Mouse (Mus musculus) G1E (cell line): ENCODE data around the gene L1cam. TPM values are rescaled to one million over a fixed set of nuclear protein-coding genes. Genes with fewer than 3 reads are reported as not detected.

Source experiments
- ATAC-seq: 2 replicates; pipeline ENCODE4 v1.8.0; 2016; ENCODE audit warnings: mild to moderate bottlenecking; ENCODE audit not compliant: insufficient number of reproducible peaks, poor library complexity, low FRiP score, severe bottlenecking; ENCODE audit errors: extremely low read depth
- DNase-seq: peaks from one replicate; pipeline ENCODE4 v3.0.0; 2012; ENCODE audit warnings: low spot score
- H3K27me3 ChIP-seq: 2 replicates; pipeline ENCODE4 v1.6.1; 2012; ENCODE audit warnings: mild to moderate bottlenecking, low read length, inconsistent platforms; ENCODE audit not compliant: insufficient read depth
- H3K36me3 ChIP-seq: replicated peaks from 2 replicates; pipeline ENCODE3; 2012; ENCODE audit warnings: mild to moderate bottlenecking, inconsistent platforms
- H3K4me1 ChIP-seq: 2 replicates; pipeline ENCODE4 v1.6.1; 2012; ENCODE audit warnings: low read depth, low read length, inconsistent platforms, mixed read lengths; ENCODE audit not compliant: insufficient read depth
- H3K4me3 ChIP-seq: 2 replicates; pipeline ENCODE4 v1.5.1; 2012; ENCODE audit warnings: low read depth, mild to moderate bottlenecking, inconsistent platforms, low read length, moderate library complexity, mixed read lengths
- H3K9me3 ChIP-seq: replicated peaks from 2 replicates; pipeline ENCODE4 v1.6.1; 2012; ENCODE audit warnings: inconsistent platforms
- CTCF ChIP-seq: IDR thresholded peaks from 2 replicates; pipeline ENCODE4 v1.5.1; 2012; ENCODE audit warnings: low read depth, low read length, inconsistent platforms, mixed read lengths
- GATA1 ChIP-seq: IDR thresholded peaks from 2 replicates; pipeline ENCODE4 v1.6.1; 2012; ENCODE audit warnings: borderline replicate concordance, low read length, inconsistent platforms, mixed read lengths
- GATA2 ChIP-seq: IDR thresholded peaks from 2 replicates; pipeline ENCODE4 v1.6.1; 2012; ENCODE audit warnings: low read depth, low read length, inconsistent platforms, borderline replicate concordance
- POLR2AphosphoS5 ChIP-seq: IDR thresholded peaks from 2 replicates; pipeline ENCODE4 v1.6.1; 2012; ENCODE audit warnings: low read depth, low read length, inconsistent platforms; ENCODE audit not compliant: insufficient replicate concordance
- TAL1 ChIP-seq: conservative IDR thresholded peaks from 2 replicates; pipeline ENCODE4 v1.6.1; 2012; ENCODE audit warnings: low read depth, low read length, inconsistent platforms, mixed read lengths
- polyA plus RNA-seq: library from polyadenylated mRNA; stranded (reverse); fragments of >175 nt; gene quantifications from 2 replicates; pipeline ENCODE4 v1.2.3, GENCODE M21; 2012
- total RNA-seq, 2 experiments: library from RNA; stranded (forward) in 1 of 2; stranded (reverse) in 1 of 2; fragments of 200-1000 nt in 1 of 2; fragments of >200 nt in 1 of 2; fragmentation: Nextera tagmentation in 1 of 2; gene quantifications; 2 replicates each; pipeline ENCODE4 v1.2.3; 2014 to 2017

Gene L1cam
- total and polyA plus RNA-seq, 3 experiments = 0.05 TPM; not detected in 1

GRCm38 (mm10) chrX:73824185-73825151, 71.4 kb downstream of the L1cam start, which contains the start of gene Pdzd4:
Gene Pdzd4, minus strand, starts transcription at chrX:73824969.
- Histone ChIP-seq H3K9me3 (no peaks in the 10 kb centered on the region), H3K4me3 (no peak within 1 kb of the TSS), H3K4me1 (no peaks in the 10 kb centered on the region), H3K27me3 (peaks cover 23% of the 10 kb centered on the region; the same call in 1 of the 2 replicates), H3K36me3 (no peaks in the 10 kb centered on the region)
- DNase-seq (no peak), ATAC-seq (no peak)
- no peak for TF ChIP-seq GATA1
- TF ChIP-seq GATA2 = no peak
- TF ChIP-seq TAL1 = no peak
- no peak for TF ChIP-seq CTCF
- no peak for TF ChIP-seq POLR2AphosphoS5

GRCm38 (mm10) chrX:73823747-73824146, 72.2 kb downstream of the L1cam start:
- no peak for DNase-seq
- H3K36me3 ChIP-seq = no peaks in the 10 kb centered on the region
- no peak for ATAC-seq
- peaks cover 23% of the 10 kb centered on the region; the same call in 1 of the 2 replicates for H3K27me3 ChIP-seq
- TF ChIP-seq GATA2 (no peak), TAL1 (no peak), CTCF (no peak), POLR2AphosphoS5 (no peak), GATA1 (no peak)
- no peak overlapping the region for H3K4me3 ChIP-seq
- no peaks in the 10 kb centered on the region for H3K4me1 ChIP-seq
- H3K9me3 ChIP-seq = no peaks in the 10 kb centered on the region

GRCm38 (mm10) chrX:73816596-73817314, 79.2 kb downstream of the L1cam start:
- no peaks in the 10 kb centered on the region for H3K36me3 ChIP-seq
- peaks cover 6% of the 10 kb centered on the region; the same call in 1 of the 2 replicates for H3K27me3 ChIP-seq
- no peak for ATAC-seq

GRCm38 (mm10) chrX:73815072-73815471, 80.8 kb downstream of the L1cam start:
- Histone ChIP-seq H3K4me1 (no peaks in the 10 kb centered on the region), H3K9me3 (no peaks in the 10 kb centered on the region), H3K27me3 (peaks cover 6% of the 10 kb centered on the region; the same call in 1 of the 2 replicates), H3K36me3 (no peaks in the 10 kb centered on the region), H3K4me3 (no peak overlapping the region)
- DNase-seq (no peak), ATAC-seq (no peak)
- no peak for TF ChIP-seq TAL1
- no peak for TF ChIP-seq GATA2
- no peak for TF ChIP-seq GATA1
- TF ChIP-seq CTCF = no peak
- TF ChIP-seq POLR2AphosphoS5 = no peak

More at GRCm38 (mm10) chrX:73816596-73817314, 79.2 kb downstream of the L1cam start:
- TF ChIP-seq CTCF (no peak), TAL1 (no peak), GATA1 (no peak)
- Histone ChIP-seq H3K4me3 (no peak overlapping the region), H3K4me1 (no peaks in the 10 kb centered on the region), H3K9me3 (no peaks in the 10 kb centered on the region)
- DNase-seq = no peak

GRCm38 (mm10) chrX:73805814-73806213, 90.1 kb downstream of the L1cam start:
- Histone ChIP-seq H3K4me3 (no peak overlapping the region), H3K9me3 (no peaks in the 10 kb centered on the region), H3K4me1 (no peaks in the 10 kb centered on the region), H3K36me3 (no peaks in the 10 kb centered on the region), H3K27me3 (peaks cover 2% of the 10 kb centered on the region; the same call in 1 of the 2 replicates)
- ATAC-seq = no peak
- no peak for DNase-seq
- TF ChIP-seq TAL1 = no peak
- TF ChIP-seq POLR2AphosphoS5 = no peak
- TF ChIP-seq GATA1 = no peak
- TF ChIP-seq CTCF = no peak
- TF ChIP-seq GATA2 = no peak

Other genes starting within 250 kb of the L1cam start
- gene Pnck, start 236.0 kb downstream of the L1cam start, total RNA-seq (2014; fragmentation: Nextera tagmentation) = not detected in 2 replicates
- gene Pnck, start 236.0 kb downstream of the L1cam start, total RNA-seq (2017) = not detected in 2 replicates
- not detected in 2 replicates for gene Pnck, start 236.0 kb downstream of the L1cam start, polyA plus RNA-seq
- gene Slc6a8, start 223.0 kb downstream of the L1cam start, total RNA-seq (2014; fragmentation: Nextera tagmentation) = 4.1 and 6.1 TPM in 2 replicates
- 9.9 and 12.7 TPM in 2 replicates for gene Slc6a8, start 223.0 kb downstream of the L1cam start, total RNA-seq (2017)
- gene Slc6a8, start 223.0 kb downstream of the L1cam start, polyA plus RNA-seq = 1.6 and 2.1 TPM in 2 replicates
- gene Bcap31, start 179.9 kb downstream of the L1cam start, total RNA-seq (2014; fragmentation: Nextera tagmentation) = 83.2 and 98.4 TPM in 2 replicates
- 215 and 222 TPM in 2 replicates for gene Bcap31, start 179.9 kb downstream of the L1cam start, total RNA-seq (2017)
- gene Bcap31, start 179.9 kb downstream of the L1cam start, polyA plus RNA-seq = 13.5 and 16.0 TPM in 2 replicates
- 15.8 and 17.1 TPM in 2 replicates for gene Abcd1, start 179.5 kb downstream of the L1cam start, total RNA-seq (2014; fragmentation: Nextera tagmentation)
- gene Abcd1, start 179.5 kb downstream of the L1cam start, total RNA-seq (2017) = 6.3 and 7.0 TPM in 2 replicates
- gene Abcd1, start 179.5 kb downstream of the L1cam start, polyA plus RNA-seq = 17.6 and 19.4 TPM in 2 replicates
- not detected in 2 replicates for gene Plxnb3, start 139.0 kb downstream of the L1cam start, total RNA-seq (2014; fragmentation: Nextera tagmentation)
- gene Plxnb3, start 139.0 kb downstream of the L1cam start, total RNA-seq (2017) = 0.93 and 0.98 TPM in 2 replicates
- 0.02 TPM in 1 of 2 replicates, not detected in the other for gene Plxnb3, start 139.0 kb downstream of the L1cam start, polyA plus RNA-seq
- not detected in 2 replicates for gene Srpk3, start 121.7 kb downstream of the L1cam start, total RNA-seq (2014; fragmentation: Nextera tagmentation)
- 0.44 TPM in 1 of 2 replicates, not detected in the other for gene Srpk3, start 121.7 kb downstream of the L1cam start, total RNA-seq (2017)
- gene Srpk3, start 121.7 kb downstream of the L1cam start, polyA plus RNA-seq = not detected in 2 replicates
- 378 and 393 TPM in 2 replicates for gene Idh3g, start 109.2 kb downstream of the L1cam start, total RNA-seq (2014; fragmentation: Nextera tagmentation)
- gene Idh3g, start 109.2 kb downstream of the L1cam start, total RNA-seq (2017) = 179 and 187 TPM in 2 replicates
- 27.0 and 37.5 TPM in 2 replicates for gene Idh3g, start 109.2 kb downstream of the L1cam start, polyA plus RNA-seq
- gene Ssr4, start 109.1 kb downstream of the L1cam start, total RNA-seq (2014; fragmentation: Nextera tagmentation) = 92.3 and 120 TPM in 2 replicates
- gene Ssr4, start 109.1 kb downstream of the L1cam start, total RNA-seq (2017) = 138 and 184 TPM in 2 replicates
- 9.0 and 12.4 TPM in 2 replicates for gene Ssr4, start 109.1 kb downstream of the L1cam start, polyA plus RNA-seq
- not detected in 2 replicates for gene Pdzd4, start 71.1 kb downstream of the L1cam start, total RNA-seq (2014; fragmentation: Nextera tagmentation)
- gene Pdzd4, start 71.1 kb downstream of the L1cam start, total RNA-seq (2017) = 0.05 and 0.06 TPM in 2 replicates
- gene Pdzd4, start 71.1 kb downstream of the L1cam start, polyA plus RNA-seq = 0.04 TPM in 1 of 2 replicates, not detected in the other
- gene Avpr2, start 4.0 kb downstream of the L1cam start, total RNA-seq (2014; fragmentation: Nextera tagmentation) = not detected in 2 replicates
- not detected in 2 replicates for gene Avpr2, start 4.0 kb downstream of the L1cam start, total RNA-seq (2017)
- not detected in 2 replicates for gene Avpr2, start 4.0 kb downstream of the L1cam start, polyA plus RNA-seq
- gene Arhgap4, start 25.8 kb upstream of the L1cam start, total RNA-seq (2014; fragmentation: Nextera tagmentation) = 5.0 and 5.1 TPM in 2 replicates
- gene Arhgap4, start 25.8 kb upstream of the L1cam start, total RNA-seq (2017) = 2.1 and 3.8 TPM in 2 replicates
- gene Arhgap4, start 25.8 kb upstream of the L1cam start, polyA plus RNA-seq = 1.5 and 1.7 TPM in 2 replicates
- 55.9 and 61.9 TPM in 2 replicates for gene Naa10, start 25.8 kb upstream of the L1cam start, total RNA-seq (2014; fragmentation: Nextera tagmentation)
- 85.4 and 105 TPM in 2 replicates for gene Naa10, start 25.8 kb upstream of the L1cam start, total RNA-seq (2017)
- 171 and 192 TPM in 2 replicates for gene Naa10, start 25.8 kb upstream of the L1cam start, polyA plus RNA-seq
- gene Renbp, start 34.7 kb upstream of the L1cam start, total RNA-seq (2014; fragmentation: Nextera tagmentation) = 39.2 and 42.7 TPM in 2 replicates
- gene Renbp, start 34.7 kb upstream of the L1cam start, total RNA-seq (2017) = 196 and 201 TPM in 2 replicates
- 80.1 and 139 TPM in 2 replicates for gene Renbp, start 34.7 kb upstream of the L1cam start, polyA plus RNA-seq
- 222 and 230 TPM in 2 replicates for gene Hcfc1, start 70.3 kb upstream of the L1cam start, total RNA-seq (2014; fragmentation: Nextera tagmentation)
- gene Hcfc1, start 70.3 kb upstream of the L1cam start, total RNA-seq (2017) = 40.8 and 47.3 TPM in 2 replicates
- 148 and 184 TPM in 2 replicates for gene Hcfc1, start 70.3 kb upstream of the L1cam start, polyA plus RNA-seq
- 76.7 and 101 TPM in 2 replicates for gene Irak1, start 127.8 kb upstream of the L1cam start, total RNA-seq (2014; fragmentation: Nextera tagmentation)
- 35.4 and 39.7 TPM in 2 replicates for gene Irak1, start 127.8 kb upstream of the L1cam start, total RNA-seq (2017)
- 270 and 286 TPM in 2 replicates for gene Irak1, start 127.8 kb upstream of the L1cam start, polyA plus RNA-seq
- not detected in 2 replicates for gene Opn1mw, start 231.4 kb upstream of the L1cam start, total RNA-seq (2014; fragmentation: Nextera tagmentation)
- not detected in 2 replicates for gene Opn1mw, start 231.4 kb upstream of the L1cam start, total RNA-seq (2017)
- gene Opn1mw, start 231.4 kb upstream of the L1cam start, polyA plus RNA-seq = not detected in 2 replicates
- 40.1 and 44.3 TPM in 2 replicates for gene Mecp2, start 239.3 kb upstream of the L1cam start, total RNA-seq (2014; fragmentation: Nextera tagmentation)
- gene Mecp2, start 239.3 kb upstream of the L1cam start, total RNA-seq (2017) = 18.1 and 21.2 TPM in 2 replicates
- gene Mecp2, start 239.3 kb upstream of the L1cam start, polyA plus RNA-seq = 47.7 and 50.3 TPM in 2 replicates